Mouse (Mus musculus) frontal cortex, postnatal 10 days (tissue): Measurements from ENCODE around the gene Evpl.
A peak's percentile ranks its signal among the peaks of the same experiment; 100 is the strongest.

Source experiments
- DNase-seq, 2 experiments: peaks; one replicate each; pipeline ENCODE4 v3.0.0; 2022; ENCODE audit warnings: low spot score in 2 of 2, mixed read lengths in 1 of 2

The Evpl gene

GRCm38 (mm10) chr11:116255090-116255981, 17.5 kb upstream of the Evpl start:
- no peak for DNase-seq

- DNase-seq: no peak
Observed at GRCm38 (mm10) chr11:116254627-116255026, 16.8 kb upstream of the Evpl start.

GRCm38 (mm10) chr11:116253076-116253600, 15.3 kb upstream of the Evpl start:
- no peak for DNase-seq

GRCm38 (mm10) chr11:116250898-116251297, 13.0 kb upstream of the Evpl start:
- no peak for DNase-seq

GRCm38 (mm10) chr11:116247502-116248222, 9.8 kb upstream of the Evpl start:
- DNase-seq: no peak

GRCm38 (mm10) chr11:116245616-116246015, 7.7 kb upstream of the Evpl start:
- no peak for DNase-seq

GRCm38 (mm10) chr11:116244580-116244979, 6.7 kb upstream of the Evpl start:
- DNase-seq: no peak

GRCm38 (mm10) chr11:116241744-116242235, 3.9 kb upstream of the Evpl start:
- DNase-seq: no peak

- no peak for DNase-seq
Observed at GRCm38 (mm10) chr11:116239797-116240196, 1.9 kb upstream of the Evpl start.

GRCm38 (mm10) chr11:116234901-116235300, 3.0 kb downstream of the Evpl start:
- no peak for DNase-seq

- DNase-seq: no peak
Observed at GRCm38 (mm10) chr11:116232427-116232826, 5.5 kb downstream of the Evpl start.

GRCm38 (mm10) chr11:116228699-116229098, 9.2 kb downstream of the Evpl start:
- no peak for DNase-seq

GRCm38 (mm10) chr11:116226414-116226813, 11.5 kb downstream of the Evpl start:
- peak in 1 of 2 experiments; percentile 51 for DNase-seq

- DNase-seq: no peak
Observed at GRCm38 (mm10) chr11:116222740-116223059, 15.2 kb downstream of the Evpl start.

GRCm38 (mm10) chr11:116221931-116222739, 15.7 kb downstream of the Evpl start:
- DNase-seq: no peak

GRCm38 (mm10) chr11:116219885-116220284, 18.0 kb downstream of the Evpl start:
- DNase-seq: peak in 1 of 2 experiments; percentile 43

GRCm38 (mm10) chr11:116218737-116219400, 19.0 kb downstream of the Evpl start:
- peak; percentile 71 to 78 for DNase-seq

- no peak for DNase-seq
Observed at GRCm38 (mm10) chr11:116218263-116218662, 19.6 kb downstream of the Evpl start.

GRCm38 (mm10) chr11:116216549-116216948, 21.3 kb downstream of the Evpl start:
- DNase-seq: no peak

GRCm38 (mm10) chr11:116215991-116216390, 21.9 kb downstream of the Evpl start:
- no peak for DNase-seq

- no peak for DNase-seq
Observed at GRCm38 (mm10) chr11:116215181-116215580, 22.7 kb downstream of the Evpl start.
